Mouse (Mus musculus) layer of hippocampus, adult 18-20 months (tissue): ENCODE results near the gene Cops4. TPM values are rescaled to one million over a fixed set of nuclear protein-coding genes. Genes with fewer than 3 reads are reported as not detected.

Experiments
- DNase-seq, 2 experiments: peaks; one replicate each; pipeline ENCODE4 v3.0.0; 2022; ENCODE audit warnings: low spot score in 2 of 2
- long read RNA-seq: library from polyadenylated mRNA; stranded (forward); transcript quantifications from one replicate; pipeline ENCODE4 v2.0.0, GENCODE M21; 2021
- total RNA-seq, 2 experiments: library from RNA; stranded (reverse); gene quantifications; 2 replicates each; pipeline ENCODE4 v1.2.3; 2021

Gene Cops4
- 10 to 100 TPM; 80.8 to 83.3 TPM for total RNA-seq
- long read RNA-seq, transcript Cops4-201 (10 exons, 1,755 nt): major isoform, 120 of 147 reads
- long read RNA-seq, partial matches to known transcripts: 3 of 147 reads
- long read RNA-seq, other reads (novel, unspliced or antisense): 24 of 147 reads

DNA sequence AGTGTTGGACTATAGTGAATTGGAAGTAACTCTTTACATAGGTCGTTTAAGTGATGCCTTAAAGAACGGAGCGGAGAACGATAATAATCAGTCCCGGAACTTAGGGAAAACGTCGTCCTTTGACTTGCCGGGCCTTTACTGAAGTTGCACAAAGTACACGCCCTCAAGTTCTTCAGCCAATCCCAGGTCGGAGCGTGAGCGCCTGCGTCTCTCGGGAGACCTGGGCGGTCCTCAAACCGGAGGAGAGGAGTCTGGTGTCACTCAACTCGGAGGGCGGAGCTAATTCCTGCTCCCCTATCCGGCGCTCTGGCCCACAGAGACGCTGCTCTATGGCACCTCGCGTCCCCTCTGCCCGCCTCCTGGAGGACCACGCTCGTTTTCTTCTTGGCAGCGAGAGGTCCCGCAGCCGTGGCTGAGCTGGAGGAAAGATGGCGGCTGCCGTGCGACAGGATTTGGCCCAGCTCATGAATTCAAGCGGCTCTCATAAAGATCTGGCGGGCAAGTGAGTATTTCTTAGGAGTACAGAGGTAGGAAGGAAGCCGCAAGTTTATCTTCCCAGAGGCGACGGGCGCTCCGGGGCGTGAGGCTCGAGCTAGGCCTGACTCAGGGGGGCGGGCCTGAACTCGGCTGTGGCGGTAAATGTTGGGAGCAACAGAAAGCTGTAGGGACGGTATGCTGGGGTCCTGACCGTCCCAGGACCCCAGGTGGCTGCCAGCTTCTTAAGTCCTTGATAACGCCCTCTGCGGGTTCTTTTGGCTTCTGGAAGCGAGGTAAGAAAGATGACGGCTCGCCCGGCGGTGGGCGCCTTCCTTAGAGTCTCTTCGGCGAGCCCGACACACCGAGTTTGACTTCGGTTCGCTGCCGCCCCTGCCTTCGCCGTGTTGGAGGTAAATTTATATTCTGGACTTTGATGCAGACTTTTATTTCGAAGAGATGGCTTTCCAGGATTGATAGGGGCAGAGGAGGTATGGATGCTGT is at the start of gene Cops4:
Gene Cops4, plus strand, starts transcription at position 261 of the 978 bp plus-strand sequence.
- peak; percentile 98 for DNase-seq

DNA sequence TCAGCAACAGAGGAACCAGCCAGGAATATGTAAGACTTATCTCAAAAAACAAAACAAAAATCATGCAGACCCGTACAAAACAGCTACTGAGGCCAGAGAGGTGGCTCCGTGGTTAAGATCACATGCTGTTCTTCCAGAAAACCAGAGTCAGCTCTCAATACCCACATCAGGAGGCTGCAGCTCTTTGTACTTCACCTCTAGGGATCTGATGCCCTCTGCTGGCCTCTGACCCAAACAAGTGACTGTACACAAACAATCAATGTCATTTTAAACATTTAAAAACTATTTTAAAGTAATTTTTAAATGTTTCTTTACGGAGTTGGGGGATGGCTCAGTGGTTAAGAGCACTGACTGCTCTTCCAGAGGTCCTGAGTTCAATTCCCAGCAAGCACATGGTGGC is 41.8 kb upstream of the Cops4 start:
- DNase-seq: no peak

DNA sequence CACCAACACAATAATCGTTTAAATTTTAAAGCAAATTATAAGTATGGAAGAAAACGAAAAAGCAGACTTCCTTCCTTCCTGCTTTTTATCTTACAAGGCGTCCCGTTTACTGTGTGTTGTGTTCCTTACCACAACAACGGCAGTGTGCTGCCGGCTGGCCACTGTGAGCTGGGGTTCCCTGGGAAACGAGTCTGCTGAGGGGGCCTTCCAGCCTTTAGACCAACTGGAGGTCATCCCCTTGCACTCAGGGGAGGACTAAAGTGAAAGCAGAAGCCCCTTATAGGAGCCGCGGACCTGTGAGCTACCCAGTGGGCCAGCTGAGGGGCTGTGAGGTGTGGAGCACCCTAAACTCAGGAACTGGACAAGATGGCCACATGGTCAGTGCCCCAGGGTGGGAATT is 40.5 kb upstream of the Cops4 start:
- DNase-seq: no peak

DNA sequence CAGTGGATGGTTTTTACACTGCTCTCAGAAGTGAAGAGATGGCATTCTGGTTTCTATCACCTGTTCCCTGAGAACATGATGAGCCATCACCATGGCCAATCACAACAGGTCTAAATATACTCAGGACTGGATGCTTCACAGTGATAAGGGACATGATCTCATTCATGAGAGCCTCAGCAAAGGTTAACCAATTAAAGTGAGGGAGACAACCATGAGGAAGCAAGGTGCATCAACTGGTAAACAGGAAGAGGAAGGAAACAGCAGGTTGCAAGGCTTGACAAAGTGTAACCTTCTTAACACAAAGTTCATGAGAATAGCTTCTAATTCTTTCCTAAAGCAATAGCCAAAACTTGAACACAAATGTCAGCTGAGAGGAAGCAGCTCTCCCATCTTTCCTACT is 34.5 kb upstream of the Cops4 start:
- DNase-seq: no peak

DNA sequence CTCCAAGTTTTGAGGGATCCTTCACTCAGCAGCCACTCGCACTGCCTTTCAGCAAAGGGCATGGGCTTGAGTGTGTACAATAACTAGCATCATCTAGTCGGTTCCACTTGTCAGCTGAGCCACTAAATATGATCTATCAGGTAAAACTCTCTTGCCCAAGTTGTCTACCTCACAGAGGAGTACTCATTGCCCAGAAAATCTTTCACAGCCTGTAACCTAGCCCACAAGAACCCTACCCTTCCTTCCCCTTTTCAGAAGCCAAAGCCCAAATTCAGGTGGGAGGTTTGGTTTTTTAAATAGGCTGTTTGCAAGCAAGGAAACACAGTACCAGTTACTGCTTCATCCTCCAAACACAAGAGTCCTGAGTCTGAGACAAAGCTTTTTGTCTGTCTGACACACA is 31.0 kb upstream of the Cops4 start:
- no peak for DNase-seq

DNA sequence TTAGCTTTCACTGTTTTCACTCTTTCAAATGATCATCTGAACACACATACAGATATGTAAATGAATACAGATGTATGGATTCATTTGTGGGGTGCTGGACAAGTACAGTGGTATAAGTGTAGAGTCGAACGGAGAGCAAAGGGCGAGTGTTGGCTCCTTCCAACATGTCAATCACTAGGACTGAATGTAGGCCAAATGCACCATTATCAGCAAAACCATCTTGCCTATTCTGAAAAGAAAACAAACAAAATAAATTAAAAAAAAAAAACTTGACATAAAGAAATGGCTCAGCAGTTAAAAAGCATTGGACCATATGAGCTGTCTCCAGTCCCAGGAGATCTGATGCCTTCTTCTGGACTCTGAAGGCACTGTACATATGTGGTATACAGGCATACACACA is 29.9 kb upstream of the Cops4 start:
- no peak for DNase-seq

DNA sequence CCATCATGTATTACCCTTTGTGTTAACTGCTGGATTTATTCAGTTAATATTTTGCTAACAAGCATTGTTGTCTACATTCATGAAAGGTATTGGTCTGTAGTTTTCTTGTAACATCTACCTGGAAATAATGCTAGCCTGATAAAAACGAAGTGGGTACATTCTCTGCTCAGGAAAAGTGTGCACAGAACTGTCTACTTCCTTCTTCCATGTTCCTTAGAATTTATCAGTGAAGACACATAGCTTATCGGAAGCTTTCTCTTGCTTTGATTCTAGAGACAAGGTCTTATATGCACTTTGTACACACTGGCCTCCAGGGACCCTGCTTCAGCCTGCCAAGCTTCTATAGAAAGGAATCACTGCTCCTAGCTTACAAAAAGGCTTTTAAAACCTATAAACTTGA is 28.8 kb upstream of the Cops4 start:
- DNase-seq: no peak

DNA sequence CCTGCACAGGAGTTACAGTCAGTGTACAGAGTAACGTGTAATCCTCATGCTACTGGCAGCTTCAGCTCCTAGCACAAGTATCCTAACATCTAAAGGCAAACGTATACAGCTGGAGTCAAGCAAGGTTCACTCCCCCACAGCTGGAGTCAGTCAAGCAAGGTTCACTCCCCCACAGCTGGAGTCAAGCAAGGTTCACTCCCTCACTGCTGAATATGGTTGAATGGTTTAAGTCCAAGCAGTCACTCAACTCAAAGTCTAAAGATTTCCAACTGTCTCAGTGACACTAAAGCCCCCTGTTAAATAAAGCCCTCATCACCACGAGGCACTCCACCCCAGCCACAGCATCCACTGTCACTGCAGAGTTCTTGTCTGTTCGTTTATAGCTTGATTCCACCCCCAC is 26.4 kb upstream of the Cops4 start:
- DNase-seq: no peak

DNA sequence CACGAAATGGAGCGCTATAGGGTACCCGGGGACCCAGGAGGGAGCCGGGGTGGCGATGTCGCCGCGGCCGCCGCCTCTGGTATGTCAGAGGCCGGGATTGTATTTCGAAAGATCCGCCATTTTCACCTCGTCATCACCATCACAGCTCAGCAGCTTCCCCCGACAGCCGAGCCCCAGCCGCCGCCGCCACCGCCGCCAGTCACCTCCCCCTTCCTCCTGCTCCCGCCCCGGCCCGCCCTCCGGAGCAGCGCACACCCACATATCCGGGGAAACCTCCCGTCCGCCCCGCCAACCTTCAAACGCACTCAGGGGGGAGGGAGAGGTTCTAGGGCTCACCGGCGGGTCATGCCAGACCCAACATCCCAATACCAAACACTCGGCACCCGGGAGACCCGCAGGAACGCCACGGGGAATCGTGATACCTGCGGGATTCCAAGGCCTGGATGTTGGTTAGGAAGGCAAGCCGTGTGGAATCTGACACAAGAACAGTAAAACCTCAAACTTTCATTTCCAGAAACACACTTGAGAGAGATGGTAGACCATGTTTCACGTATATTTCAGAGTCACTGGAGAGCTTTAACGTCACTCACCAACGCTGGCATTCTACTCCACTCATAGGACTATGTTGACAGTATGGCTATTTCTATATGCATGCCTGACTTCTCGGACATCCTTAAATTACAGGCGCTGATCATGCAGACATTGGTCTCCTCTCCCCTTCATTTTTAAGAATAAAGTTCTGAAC is 19.5 kb upstream of the Cops4 start:
- DNase-seq: peak; percentile 37 to 70

DNA sequence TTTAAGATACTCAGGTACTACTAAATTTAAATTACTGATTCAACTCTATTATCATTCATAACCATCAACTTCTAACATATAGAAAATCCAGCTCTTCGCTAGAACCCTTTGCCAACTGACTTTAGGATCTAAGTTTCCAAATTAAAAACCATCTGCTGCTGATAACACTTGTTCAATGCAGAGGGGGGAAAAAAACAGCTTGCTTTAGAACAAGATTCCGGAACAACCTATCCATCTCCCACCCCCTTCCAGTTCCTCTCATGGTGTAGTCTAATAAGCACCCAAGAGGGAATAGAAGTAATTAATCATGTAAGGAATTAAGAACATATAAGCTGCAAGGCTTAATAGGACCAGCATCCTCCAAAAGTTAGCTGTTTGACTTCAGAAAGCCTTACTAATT is 18.9 kb upstream of the Cops4 start:
- DNase-seq: peak in 1 of 2 experiments; percentile 3

DNA sequence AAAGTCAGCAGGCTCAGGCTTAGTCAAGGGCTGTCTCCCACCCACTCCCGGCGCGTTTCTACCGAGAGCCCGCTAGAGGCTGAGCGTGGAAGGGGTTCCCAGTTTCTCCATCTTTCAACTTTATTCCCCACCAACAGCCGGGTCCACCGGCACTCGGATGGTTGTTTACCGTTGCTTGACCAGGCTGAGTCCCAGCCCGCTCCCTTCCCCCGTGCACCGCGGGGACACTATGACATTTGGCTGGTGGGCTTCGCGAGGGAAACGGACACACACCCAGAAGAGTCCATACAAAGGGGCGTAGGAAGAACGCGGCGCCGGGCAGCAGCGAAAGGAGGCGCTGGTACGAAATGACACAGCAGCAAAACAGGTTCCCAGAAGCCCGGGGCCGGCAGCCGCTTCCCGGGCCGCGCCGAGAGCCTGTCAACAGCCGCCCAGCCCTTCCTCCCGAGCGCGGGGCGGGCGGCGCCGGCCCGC is 18.2 kb upstream of the Cops4 start:
- DNase-seq: peak; percentile 13 to 53

DNA sequence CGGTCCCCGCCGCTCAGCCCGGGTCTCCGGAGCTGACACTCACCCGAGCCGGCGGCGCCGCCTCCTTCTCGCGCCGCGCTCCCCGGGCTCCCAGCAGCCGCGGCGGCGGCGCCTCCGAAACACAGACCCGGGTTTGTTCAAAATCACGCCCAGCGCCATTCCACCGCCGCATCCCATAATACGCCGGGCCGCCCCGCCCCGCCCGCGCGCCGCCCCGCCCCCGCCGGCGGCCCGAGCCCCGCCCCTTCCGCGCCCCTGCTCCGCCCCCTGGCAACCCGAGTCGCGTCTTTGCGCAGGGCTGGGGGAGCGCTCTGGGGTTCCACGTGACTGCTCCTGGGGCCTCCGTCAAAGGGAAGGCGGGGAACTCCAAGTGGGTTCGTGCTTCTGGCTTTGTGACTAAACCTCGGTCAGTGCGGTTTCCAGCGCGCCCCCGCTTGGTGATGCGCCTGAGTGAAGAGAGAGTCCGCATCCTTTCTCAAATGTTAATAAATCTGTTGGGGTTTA is 17.6 kb upstream of the Cops4 start, which contains the start of gene Lin54:
Gene Lin54, minus strand, starts transcription at position 182 of the 504 bp plus-strand sequence.
- DNase-seq: peak; percentile 79 to 93

DNA sequence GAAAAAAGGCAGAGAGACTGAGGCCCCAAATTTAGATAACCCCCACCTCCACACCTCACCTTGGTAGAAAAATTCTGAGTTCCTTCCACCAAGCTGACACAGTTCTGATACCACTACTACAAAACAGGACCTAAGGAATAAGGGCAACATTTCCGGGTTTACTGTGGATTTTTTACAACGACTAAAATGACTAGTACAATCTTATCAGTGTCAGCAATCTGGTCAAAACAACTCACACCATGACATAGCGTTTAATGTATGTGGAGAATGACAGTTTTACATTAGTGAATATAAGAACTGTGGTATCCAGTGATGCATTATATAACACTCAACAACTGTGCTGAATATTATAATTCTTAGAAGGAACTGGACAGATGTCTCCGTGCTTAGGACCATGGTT is 16.8 kb upstream of the Cops4 start:
- DNase-seq: no peak

DNA sequence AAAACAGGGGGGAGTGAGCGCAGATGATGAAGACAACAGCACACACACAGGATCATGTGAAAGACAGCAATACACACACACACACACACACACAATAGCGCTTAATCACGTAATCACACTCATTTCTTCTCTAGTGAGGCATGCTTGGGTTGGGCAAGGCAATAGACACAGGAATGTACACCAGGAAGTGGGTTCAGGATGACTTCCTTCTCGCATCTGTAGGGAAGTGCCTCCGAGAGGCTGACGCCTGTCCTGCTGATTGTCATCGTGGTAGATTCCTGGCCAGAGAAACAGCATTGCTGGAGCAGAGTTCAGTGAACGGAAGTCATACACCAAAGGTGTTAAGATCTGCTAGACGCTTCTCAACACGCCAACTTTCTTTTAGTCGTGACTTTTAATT is 8.9 kb upstream of the Cops4 start:
- no peak for DNase-seq

DNA sequence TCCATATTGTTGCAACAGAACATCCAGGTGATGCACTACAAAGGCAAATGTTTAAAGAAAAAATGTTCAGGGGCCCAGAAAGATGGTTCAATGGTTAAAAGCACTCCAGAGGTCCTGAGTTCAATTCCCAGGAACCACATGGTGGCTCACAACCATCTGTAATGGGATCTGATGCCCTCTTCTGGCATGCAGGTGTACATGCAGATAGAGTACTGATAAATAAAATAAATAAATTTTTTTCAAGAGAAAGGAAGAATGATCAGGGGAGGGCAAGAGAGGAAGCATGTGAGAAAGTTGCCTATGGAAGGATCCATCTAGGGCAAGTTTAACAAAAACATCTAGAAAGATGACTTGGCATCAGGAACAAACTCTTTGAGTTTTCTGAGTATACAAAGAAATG is 5.5 kb upstream of the Cops4 start:
- no peak for DNase-seq

DNA sequence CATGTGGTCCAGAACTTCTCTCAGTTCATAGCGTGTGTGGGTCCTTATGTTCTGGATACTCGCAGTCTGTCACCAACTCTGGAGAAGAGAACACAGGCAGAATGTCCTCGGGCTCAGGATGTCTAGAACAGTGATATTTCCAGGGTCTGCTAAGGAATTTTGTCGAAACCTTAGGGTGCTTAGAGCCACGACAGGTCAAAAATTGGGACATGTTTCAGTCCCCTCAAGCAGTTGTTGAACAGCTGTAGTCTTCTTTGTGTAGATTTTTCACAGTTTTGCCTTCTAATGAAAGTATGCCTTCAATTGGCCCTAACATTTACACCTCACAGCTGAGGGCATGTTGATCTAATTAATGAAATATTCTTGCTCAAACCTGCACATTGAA is 910 bp downstream of the Cops4 start:
- peak in 1 of 2 experiments; percentile 42 for DNase-seq

DNA sequence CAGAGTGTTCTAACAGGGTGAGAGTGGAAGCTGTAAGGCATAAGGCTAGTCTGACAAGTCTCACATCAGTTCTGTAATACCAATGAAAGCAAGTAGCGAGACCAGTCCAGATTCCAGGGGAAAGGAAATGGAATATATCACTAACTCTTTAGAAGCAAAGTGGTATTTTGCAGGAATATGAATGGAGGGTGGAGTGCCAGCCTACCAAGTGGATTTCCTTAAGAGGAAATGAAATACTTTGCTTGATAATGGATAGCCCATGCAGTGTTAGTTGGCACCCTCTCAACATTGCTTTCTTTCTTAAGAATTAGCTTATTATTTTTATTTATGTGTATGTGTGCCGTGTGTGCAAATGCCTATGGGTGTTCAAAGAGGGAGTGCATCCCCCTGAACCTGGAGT is 2.1 kb downstream of the Cops4 start:
- DNase-seq: no peak

DNA sequence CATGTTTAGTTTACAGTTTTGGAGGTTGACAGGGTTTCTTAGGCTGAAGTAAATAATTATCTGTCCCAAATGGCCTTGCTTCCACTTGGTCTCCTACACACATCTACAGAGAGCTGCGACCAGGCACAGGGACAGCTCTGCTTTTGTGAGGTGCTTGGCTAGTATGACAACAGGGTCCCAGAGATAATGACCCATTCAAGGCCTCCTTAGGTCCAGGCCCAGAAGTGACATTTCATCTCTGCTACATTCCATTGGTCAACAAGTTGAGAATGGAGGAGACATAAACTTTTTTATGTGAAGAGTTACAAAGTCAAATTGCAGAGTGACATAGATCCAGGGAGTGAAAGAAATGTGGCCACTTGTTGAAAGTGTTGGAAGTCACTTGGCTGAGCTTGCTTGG is 5.2 kb downstream of the Cops4 start:
- DNase-seq: no peak

DNA sequence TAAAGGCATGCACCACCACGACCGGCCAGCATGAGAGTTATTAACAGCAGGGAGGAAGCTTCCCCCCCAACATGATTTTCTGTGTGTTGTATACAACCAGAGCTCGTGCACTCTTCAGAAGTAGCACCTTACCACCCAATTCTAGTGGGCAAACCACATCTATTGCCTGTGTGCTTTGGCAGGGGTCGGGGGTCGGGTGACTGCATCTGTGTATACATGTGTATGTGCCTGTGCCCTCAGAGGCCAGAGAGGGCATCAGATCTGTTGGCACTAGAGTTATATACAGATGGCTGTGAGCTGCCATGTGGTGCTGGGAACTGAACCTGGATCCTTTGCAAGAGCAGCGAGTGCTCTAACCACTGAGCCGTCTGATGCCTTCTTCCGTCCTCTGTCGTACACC is 6.8 kb downstream of the Cops4 start:
- DNase-seq: no peak

DNA sequence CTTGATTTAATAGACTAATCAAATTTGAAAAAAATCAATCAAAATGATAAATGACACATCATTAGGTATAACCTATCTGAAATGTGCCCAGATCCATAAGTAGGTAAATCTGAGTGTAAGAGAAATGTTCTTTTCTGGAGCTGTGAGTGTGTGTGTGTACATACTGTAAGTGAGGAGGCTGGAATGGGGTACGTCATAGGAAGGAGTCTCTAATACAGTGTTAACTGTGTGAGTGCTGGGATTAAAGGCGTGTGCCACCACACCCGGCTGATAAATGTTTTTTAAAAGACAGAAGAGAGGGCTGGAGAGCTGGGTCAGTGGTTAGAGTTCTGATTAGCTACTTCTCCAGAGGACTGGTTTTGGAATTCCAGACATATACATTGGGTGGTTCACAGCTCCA is 7.5 kb downstream of the Cops4 start:
- no peak for DNase-seq

DNA sequence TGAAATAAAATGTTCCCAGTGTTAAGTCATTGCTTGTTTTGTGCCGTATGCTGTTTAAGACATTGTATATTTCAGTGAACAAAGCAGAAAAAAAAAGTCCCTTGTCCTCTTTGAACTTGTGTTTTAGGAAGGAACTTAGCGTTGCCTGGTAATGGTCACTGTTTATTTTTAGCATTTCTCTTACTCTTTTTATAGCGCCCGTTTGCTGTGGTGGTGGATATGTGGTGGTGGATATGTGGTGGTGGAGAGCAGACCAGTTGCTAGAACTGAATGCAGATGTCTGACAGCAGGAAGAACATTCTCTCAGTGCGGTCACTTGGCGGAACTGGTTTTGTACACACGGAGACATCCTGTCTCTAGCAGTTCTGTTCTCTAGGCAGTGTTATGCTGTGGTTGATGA is 8.1 kb downstream of the Cops4 start:
- no peak for DNase-seq

DNA sequence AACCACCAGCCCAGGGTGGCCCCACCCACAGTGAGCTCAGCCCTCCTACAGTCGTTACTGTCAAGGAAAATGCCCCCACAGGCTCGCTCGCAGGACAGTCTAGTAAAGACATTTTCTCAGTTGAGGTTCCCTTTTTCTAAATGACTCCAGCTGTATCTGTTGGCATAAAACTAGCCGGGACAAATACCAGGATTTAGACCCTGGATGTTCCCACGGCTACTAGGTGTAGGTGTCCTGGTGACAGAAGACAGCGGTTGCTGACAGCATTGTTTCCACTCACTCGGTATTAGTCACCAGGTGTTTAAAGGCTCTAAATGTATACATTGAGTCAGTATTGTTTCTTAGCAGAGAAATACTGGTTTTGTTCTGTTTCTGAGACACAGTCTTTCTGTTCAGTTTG is 17.7 kb downstream of the Cops4 start:
- DNase-seq: no peak
